Comparison of ENCODE assay signal across 28 mouse cellular contexts in the genomic region with DNA sequence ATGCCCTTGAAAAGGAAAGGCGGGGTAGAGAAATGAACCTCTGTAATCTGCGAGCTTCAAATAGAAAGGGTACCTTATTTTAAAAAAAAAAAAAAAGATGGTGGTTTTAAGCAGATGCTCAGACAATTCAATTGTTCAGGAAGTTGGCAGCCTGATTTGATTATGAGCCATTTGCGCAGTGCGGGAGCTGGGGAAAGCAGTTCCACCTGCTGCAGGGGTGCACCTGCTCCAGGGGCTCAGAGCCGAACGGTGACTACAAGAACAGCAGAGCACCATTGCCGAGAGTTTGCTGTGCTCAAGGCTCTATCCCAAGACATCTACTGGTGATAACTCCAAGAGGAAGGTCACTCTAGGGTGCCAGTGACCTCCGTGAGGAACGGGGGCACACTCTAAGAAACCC. TPM values are rescaled to one million over a fixed set of nuclear protein-coding genes. Genes with fewer than 3 reads are reported as not detected.
A peak's percentile ranks its signal among the peaks of the same experiment; 100 is the strongest.
DNase-seq lines count a peak whose midpoint lies in the region; ATAC-seq and TF ChIP-seq lines count a peak whose summit lies in the region.
"Had no signal": no experiment of that assay in that cellular context is flagged by ENCODE, and none has a peak within 500 bp of the region (broad histone marks: within the 10 kb centered on the region; RNA-seq: fewer than 3 reads in every experiment).

No protein-coding gene starts in this region.

- TF ChIP-seq CTCF in forebrain, postnatal 0 days (IDR thresholded peaks at IDR 0.05; ENCODE audit: low read depth) = no peak
- no peak for TF ChIP-seq CTCF in CH12.LX (conservative IDR thresholded peaks at IDR 0.05 in 1 of 2, IDR thresholded peaks at IDR 0.05 in 1 of 2; ENCODE audit: low read depth in 2 of 2, low read length in 2 of 2)

- H3K27me3 ChIP-seq in forebrain, postnatal 0 days (ENCODE audit: insufficient read depth, low read length) = no peaks in the 10 kb centered on the region
- no peaks in the 10 kb centered on the region for H3K27me3 ChIP-seq in forebrain, embryonic 15.5 days
- no peaks in the 10 kb centered on the region for H3K27me3 ChIP-seq in CH12.LX (replicated peaks)
- H3K27me3 ChIP-seq: forebrain, embryonic 13.5 days; heart, embryonic 12.5 days; heart, embryonic 15.5 days; hindbrain, embryonic 13.5 days; intestine, embryonic 15.5 days; Patski had no signal

- no peaks in the 10 kb centered on the region for H3K79me2 ChIP-seq in CH12.LX (replicated peaks; ENCODE audit: control insufficient read depth, extremely low read depth, insufficient read depth, poor library complexity, severe bottlenecking)

- no peak for TF ChIP-seq EP300 in CH12.LX (IDR thresholded peaks at IDR 0.05; ENCODE audit: low read length)

- H3K4me2 ChIP-seq in forebrain, postnatal 0 days (ENCODE audit: low read depth) = no peak overlapping the region
- H3K4me2 ChIP-seq in forebrain, embryonic 15.5 days (replicated peaks) = no peak overlapping the region
- peak overlapping the region; percentile 41; the same call in 1 of the 2 replicates for H3K4me2 ChIP-seq in CH12.LX (ENCODE audit: insufficient read depth, low read depth, poor library complexity, severe bottlenecking)
- H3K4me2 ChIP-seq: forebrain, embryonic 13.5 days; heart, embryonic 12.5 days; heart, embryonic 15.5 days; hindbrain, embryonic 13.5 days; intestine, embryonic 15.5 days had no signal

- no peak overlapping the region for H3K4me3 ChIP-seq in forebrain, postnatal 0 days (ENCODE audit: low read depth, low read length)
- no peak overlapping the region for H3K4me3 ChIP-seq in forebrain, embryonic 15.5 days
- no peak overlapping the region for H3K4me3 ChIP-seq in CH12.LX (replicated peaks in 1 of 3; ENCODE audit: low read depth in 2 of 3, low read length in 2 of 3, poor library complexity in 1 of 3)
- H3K4me3 ChIP-seq: erythroblast, embryonic 14.5 days; forebrain, embryonic 13.5 days; heart, embryonic 12.5 days; heart, embryonic 15.5 days; hindbrain, embryonic 10.5 days; hindbrain, embryonic 13.5 days; intestine, embryonic 15.5 days had no signal

- no peak for DNase-seq in forebrain, postnatal 0 days
- DNase-seq in CH12.LX (ENCODE audit: extremely low read depth) = no peak
- peak; percentile 9 for DNase-seq in brain, adult 2 months (ENCODE audit: low read depth, low spot score)
- DNase-seq in thymus, postnatal 0 days (ENCODE audit: low spot score) = no peak
- no peak for DNase-seq in layer of hippocampus, postnatal 36 days
- DNase-seq: adrenal gland, postnatal 10 days; adrenal gland, postnatal 36 days; cerebellum, adult 11 months; cerebellum, adult 2 months; cerebellum, adult 9-11 months; cerebellum, postnatal 25 days; gastrocnemius, postnatal 10 days; gastrocnemius, postnatal 36 days; heart, postnatal 10 days; heart, postnatal 36 days; kidney, adult 11 months had no signal

- peak; percentile 75 for ATAC-seq in forebrain, postnatal 0 days
- ATAC-seq in forebrain, embryonic 15.5 days (replicated peaks) = no peak
- ATAC-seq: forebrain, embryonic 13.5 days; hindbrain, embryonic 16.5 days; intestine, embryonic 15.5 days; Patski had no signal

- H3K36me3 ChIP-seq in forebrain, postnatal 0 days (ENCODE audit: insufficient read depth) = no peaks in the 10 kb centered on the region
- no peaks in the 10 kb centered on the region for H3K36me3 ChIP-seq in forebrain, embryonic 15.5 days
- no peaks in the 10 kb centered on the region for H3K36me3 ChIP-seq in CH12.LX (replicated peaks in 1 of 2; ENCODE audit: control insufficient read depth in 1 of 2, insufficient read depth in 1 of 2, low read length in 1 of 2)
- H3K36me3 ChIP-seq: G1E; heart, embryonic 12.5 days; heart, embryonic 15.5 days; hindbrain, embryonic 13.5 days; intestine, embryonic 15.5 days had no signal

- TF ChIP-seq RAD21 in CH12.LX (IDR thresholded peaks at IDR 0.05; ENCODE audit: low read depth, low read length) = no peak

- 75% methylated on average over 9 of the region's 9 CpGs for WGBS in forebrain, postnatal 0 days
- WGBS in forebrain, embryonic 15.5 days = 81% methylated on average over 9 of the region's 9 CpGs

- peaks cover under 1% of the 10 kb centered on the region; the same call in 1 of the 2 replicates for H3K4me1 ChIP-seq in forebrain, postnatal 0 days (ENCODE audit: insufficient read depth)
- H3K4me1 ChIP-seq in forebrain, embryonic 15.5 days = peaks cover 5% of the 10 kb centered on the region
- peaks cover 8 to 20% of the 10 kb centered on the region in 2 experiments for H3K4me1 ChIP-seq in CH12.LX (ENCODE audit: control insufficient read depth in 1 of 2, insufficient read depth in 2 of 2)
- H3K4me1 ChIP-seq: heart, embryonic 12.5 days had no signal

- H3K9me3 ChIP-seq in forebrain, postnatal 0 days (ENCODE audit: low read length) = no peaks in the 10 kb centered on the region
- no peaks in the 10 kb centered on the region for H3K9me3 ChIP-seq in forebrain, embryonic 15.5 days
- no peaks in the 10 kb centered on the region for H3K9me3 ChIP-seq in CH12.LX (replicated peaks; ENCODE audit: low read length)
- H3K9me3 ChIP-seq: heart, embryonic 12.5 days; heart, embryonic 15.5 days; hindbrain, embryonic 13.5 days; intestine, embryonic 15.5 days had no signal

- no peak for TF ChIP-seq POLR2A in CH12.LX (IDR thresholded peaks at IDR 0.05; ENCODE audit: low read depth, low read length)

- H3K9ac ChIP-seq in forebrain, postnatal 0 days = no peak overlapping the region
- H3K9ac ChIP-seq in forebrain, embryonic 15.5 days (replicated peaks) = no peak overlapping the region
- no peak overlapping the region for H3K9ac ChIP-seq in CH12.LX (ENCODE audit: insufficient read depth, low read depth)
- H3K9ac ChIP-seq: forebrain, embryonic 13.5 days; heart, embryonic 12.5 days; heart, embryonic 15.5 days; hindbrain, embryonic 13.5 days; intestine, embryonic 15.5 days had no signal

- dilution Hi-C loops in CH12.LX (cut with MboI; ENCODE audit: extremely low pct_ligation_motif_present, extremely low pct_unique_long_range_greater_than_20kb, low sequenced_read_pairs) = no loop called here

- H3K27ac ChIP-seq in forebrain, postnatal 0 days (ENCODE audit: low read depth, low read length) = no peak overlapping the region
- no peak overlapping the region for H3K27ac ChIP-seq in forebrain, embryonic 15.5 days (replicated peaks)
- no peak overlapping the region for H3K27ac ChIP-seq in CH12.LX (ENCODE audit: insufficient read depth, low read depth)
- H3K27ac ChIP-seq: forebrain, embryonic 13.5 days; heart, embryonic 15.5 days; hindbrain, embryonic 10.5 days; hindbrain, embryonic 13.5 days; intestine, embryonic 15.5 days had no signal

- in situ Hi-C loops in CH12.LX (cut with MboI; ENCODE audit: low pct_ligation_motif_present, low pct_unique_long_range_greater_than_20kb, low sequenced_read_pairs) = no loop called here

TF ChIP-seq in CH12.LX, 34 proteins besides CTCF, POLR2A, EP300 and RAD21:
- TF ChIP-seq RCOR1 (conservative IDR thresholded peaks at IDR 0.05; ENCODE audit: low read depth, low read length) (no peak), KAT2A (IDR thresholded peaks at IDR 0.05; ENCODE audit: insufficient replicate concordance, low read length) (no peak), JUN (IDR thresholded peaks at IDR 0.05; ENCODE audit: insufficient read depth, low read depth, low read length) (no peak), TCF12 (IDR thresholded peaks at IDR 0.05; ENCODE audit: low read depth, low read length) (no peak), USF2 (conservative IDR thresholded peaks at IDR 0.05; ENCODE audit: low read depth, low read length) (no peak), NELFE (IDR thresholded peaks at IDR 0.05; ENCODE audit: low read depth, low read length) (no peak), MYC (IDR thresholded peaks at IDR 0.05; ENCODE audit: low read depth, low read length) (no peak), MAFK (IDR thresholded peaks at IDR 0.05; ENCODE audit: insufficient replicate concordance, low read length) (no peak), PAX5 (IDR thresholded peaks at IDR 0.05; ENCODE audit: low read length) (no peak), ZMIZ1 (IDR thresholded peaks at IDR 0.05; ENCODE audit: low read depth, low read length) (no peak), BHLHE40 (IDR thresholded peaks at IDR 0.05; ENCODE audit: low read depth, low read length) (no peak), ETS1 (conservative IDR thresholded peaks at IDR 0.05; ENCODE audit: low read depth, low read length) (no peak), NRF1 (IDR thresholded peaks at IDR 0.05; ENCODE audit: low read depth, low read length) (no peak), MXI1 (IDR thresholded peaks at IDR 0.05; ENCODE audit: low read depth, low read length) (no peak), IRF4 (IDR thresholded peaks at IDR 0.05; ENCODE audit: low read depth, low read length) (no peak), JUND (conservative IDR thresholded peaks at IDR 0.05; ENCODE audit: low read depth, low read length) (no peak), ELF1 (IDR thresholded peaks at IDR 0.05; ENCODE audit: low read depth, low read length) (no peak), UBTF (IDR thresholded peaks at IDR 0.05; ENCODE audit: low read depth, low read length) (no peak), E2F4 (IDR thresholded peaks at IDR 0.05; ENCODE audit: insufficient replicate concordance, low read depth, low read length) (no peak)

RNA-seq across cellular contexts. Expression of a gene that starts 5.3 kb away (rescaled TPM):
- total RNA-seq in forebrain, postnatal 0 days (2014; rRNA removed) = 2.6 and 5.8 TPM in 2 replicates
- polyA plus RNA-seq in forebrain, postnatal 0 days (2015; fragmentation: Nextera tagmentation; extraction: Ambion mirVana) = 0.24 and 0.91 TPM in 2 replicates
- 2.4 and 2.9 TPM in 2 replicates for polyA plus RNA-seq in forebrain, embryonic 15.5 days (2015; fragmentation: Nextera tagmentation; extraction: Ambion mirVana)
- total RNA-seq in CH12.LX (2012; rRNA removed) (0.04 and 0.25 TPM in 2 replicates), CH12.LX (2014; rRNA removed) (not detected in 2 replicates)
- polyA plus RNA-seq in CH12.LX (2012; ENCODE audit: insufficient read length, low read depth) = 0.11 and 0.94 TPM in 2 replicates
- polyA plus RNA-seq in thymus, postnatal 0 days (2015; fragmentation: Nextera tagmentation; extraction: Ambion mirVana) = 0.32 and 0.77 TPM in 2 replicates
- total RNA-seq in layer of hippocampus, postnatal 36 days (2021) = 1 to 10 TPM; 2.1 to 2.5 TPM
- total RNA-seq: granulocyte monocyte progenitor cell, adult 5-6 weeks had no signal
- polyA plus RNA-seq: G1E had no signal

RNA-seq across cellular contexts. Expression of a gene that starts 13.5 kb away (rescaled TPM):
- 0.62 and 1.3 TPM in 2 replicates for total RNA-seq in forebrain, postnatal 0 days (2014; rRNA removed)
- 0.29 and 0.39 TPM in 2 replicates for polyA plus RNA-seq in forebrain, postnatal 0 days (2015; fragmentation: Nextera tagmentation; extraction: Ambion mirVana)
- polyA plus RNA-seq in forebrain, embryonic 15.5 days (2015; fragmentation: Nextera tagmentation; extraction: Ambion mirVana) = 0.45 and 0.75 TPM in 2 replicates
- total RNA-seq in CH12.LX (2012; rRNA removed) (not detected in 2 replicates), CH12.LX (2014; rRNA removed) (not detected in 2 replicates)
- not detected in 2 replicates for polyA plus RNA-seq in CH12.LX (2012; ENCODE audit: insufficient read length, low read depth)
- polyA plus RNA-seq in thymus, postnatal 0 days (2015; fragmentation: Nextera tagmentation; extraction: Ambion mirVana) = 0.10 and 0.14 TPM in 2 replicates
- 1 to 10 TPM in 1 of 2 experiments, under 1 TPM in 1; 0.30 to 1.4 TPM for total RNA-seq in layer of hippocampus, postnatal 36 days (2021)
- total RNA-seq: gastrocnemius, postnatal 10 days; heart, postnatal 36 days had no signal
- polyA plus RNA-seq: erythroblast, embryonic 14.5 days; G1E had no signal
